Comparison of ENCODE assay signal across 17 mouse cellular contexts in the genomic region with DNA sequence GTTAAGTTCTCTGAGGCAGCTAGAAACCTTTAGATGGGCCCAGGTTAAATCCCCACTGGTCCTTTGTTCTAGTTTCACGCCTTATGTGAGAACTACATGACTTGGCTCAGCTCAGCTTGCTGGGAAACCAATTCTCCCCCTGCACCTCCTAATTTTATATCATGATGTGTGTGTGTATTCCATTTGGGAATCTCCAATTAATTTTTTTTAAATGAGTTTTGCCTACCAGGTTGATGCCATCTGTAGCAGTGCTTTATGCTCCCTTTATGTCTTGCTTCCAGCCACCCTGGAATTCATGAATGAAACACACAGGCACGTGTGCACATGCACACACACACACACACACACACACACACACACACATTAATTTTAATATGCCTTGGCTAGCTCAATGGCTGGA.
DNase-seq lines count a peak whose midpoint lies in the region; ATAC-seq lines count a peak whose summit lies in the region.
"Had no signal": no experiment of that assay in that cellular context is flagged by ENCODE, and none has a peak within 500 bp of the region (broad histone marks: within the 10 kb centered on the region; RNA-seq: fewer than 3 reads in every experiment).

No protein-coding gene starts in this region.

- DNase-seq in midbrain, embryonic 14.5 days, result peak; percentile 18
- DNase-seq in midbrain, embryonic 10.5 days (ENCODE audit: low spot score), result no peak
- DNase-seq in cerebellum, adult 11 months, result no peak
- DNase-seq: adrenal gland, postnatal 36 days; cerebellum, adult 8-10 months; heart, postnatal 10 days; kidney, adult 18-20 months; kidney, postnatal 10 days; layer of hippocampus, postnatal 36 days; liver, postnatal 0 days; thymus, postnatal 36 days had no signal

- peak; percentile 42; the same call in 1 of the 2 replicates for ATAC-seq in midbrain, embryonic 14.5 days (ENCODE audit: low FRiP score, low TSS enrichment)
- peak; percentile 58; the same call in 1 of the 2 replicates for ATAC-seq in forebrain, embryonic 15.5 days (replicated peaks)
- ATAC-seq in hindbrain, embryonic 15.5 days (ENCODE audit: low FRiP score, low read depth), result peak; percentile 71
- ATAC-seq in neural tube, embryonic 14.5 days (ENCODE audit: low read depth), result peak; percentile 88
- ATAC-seq in kidney, embryonic 14.5 days (ENCODE audit: low FRiP score, low TSS enrichment), result no peak
- ATAC-seq: activated CD4-positive, CD25-positive, alpha-beta regulatory T cell, adult 4 months; liver, postnatal 0 days had no signal

- 17% methylated on average over 2 of the region's 2 CpGs for WGBS in midbrain, embryonic 14.5 days
- WGBS in midbrain, embryonic 10.5 days, result 36% methylated on average over 2 of the region's 2 CpGs
- 27% methylated on average over 2 of the region's 2 CpGs for WGBS in forebrain, embryonic 15.5 days
- 35% methylated on average over 2 of the region's 2 CpGs for WGBS in hindbrain, embryonic 15.5 days
- WGBS in neural tube, embryonic 14.5 days, result 38% methylated on average over 2 of the region's 2 CpGs
- 51% methylated on average over 2 of the region's 2 CpGs for WGBS in kidney, embryonic 14.5 days

- H3K4me3 ChIP-seq in midbrain, embryonic 14.5 days (replicated peaks; ENCODE audit: low read depth, low read length), result no peak overlapping the region
- no peak overlapping the region for H3K4me3 ChIP-seq in midbrain, embryonic 10.5 days
- H3K4me3 ChIP-seq in forebrain, embryonic 15.5 days, result no peak overlapping the region
- no peak overlapping the region for H3K4me3 ChIP-seq in hindbrain, embryonic 15.5 days
- H3K4me3 ChIP-seq in neural tube, embryonic 14.5 days (ENCODE audit: low read depth, low read length), result no peak overlapping the region
- H3K4me3 ChIP-seq in kidney, embryonic 14.5 days (ENCODE audit: low read length), result no peak overlapping the region

- H3K9me3 ChIP-seq in midbrain, embryonic 14.5 days (ENCODE audit: control insufficient read depth, low read length), result peaks cover 8% of the 10 kb centered on the region
- H3K9me3 ChIP-seq in midbrain, embryonic 10.5 days (replicated peaks), result peaks cover 12% of the 10 kb centered on the region; the same call in 1 of the 2 replicates
- no peaks in the 10 kb centered on the region for H3K9me3 ChIP-seq in forebrain, embryonic 15.5 days
- H3K9me3 ChIP-seq in hindbrain, embryonic 15.5 days, result peaks cover 4% of the 10 kb centered on the region; the same call in 1 of the 2 replicates
- H3K9me3 ChIP-seq in neural tube, embryonic 14.5 days (ENCODE audit: control insufficient read depth, low read length), result no peaks in the 10 kb centered on the region
- H3K9me3 ChIP-seq in kidney, embryonic 14.5 days (ENCODE audit: control insufficient read depth, low read length), result peaks cover 3% of the 10 kb centered on the region; the same call in 1 of the 2 replicates

- no peak overlapping the region for H3K4me2 ChIP-seq in midbrain, embryonic 14.5 days (ENCODE audit: low read length)
- H3K4me2 ChIP-seq in forebrain, embryonic 15.5 days (replicated peaks), result no peak overlapping the region
- H3K4me2 ChIP-seq in hindbrain, embryonic 15.5 days, result no peak overlapping the region
- H3K4me2 ChIP-seq in neural tube, embryonic 14.5 days (ENCODE audit: low read depth, low read length), result no peak overlapping the region
- no peak overlapping the region for H3K4me2 ChIP-seq in kidney, embryonic 14.5 days (replicated peaks; ENCODE audit: low read depth, low read length)
- H3K4me2 ChIP-seq: heart, embryonic 11.5 days had no signal

- no peak overlapping the region for H3K27ac ChIP-seq in midbrain, embryonic 14.5 days (replicated peaks; ENCODE audit: low read depth, low read length)
- no peak overlapping the region for H3K27ac ChIP-seq in midbrain, embryonic 10.5 days (replicated peaks)
- no peak overlapping the region for H3K27ac ChIP-seq in forebrain, embryonic 15.5 days (replicated peaks)
- H3K27ac ChIP-seq in hindbrain, embryonic 15.5 days (replicated peaks), result no peak overlapping the region
- H3K27ac ChIP-seq in neural tube, embryonic 14.5 days (ENCODE audit: low read depth, low read length), result no peak overlapping the region
- H3K27ac ChIP-seq in kidney, embryonic 14.5 days (ENCODE audit: low read depth, low read length), result no peak overlapping the region

- no peaks in the 10 kb centered on the region for H3K27me3 ChIP-seq in midbrain, embryonic 14.5 days (ENCODE audit: control insufficient read depth, insufficient read depth, low read length)
- H3K27me3 ChIP-seq in midbrain, embryonic 10.5 days (ENCODE audit: low read depth, poor library complexity, severe bottlenecking), result no peaks in the 10 kb centered on the region
- no peaks in the 10 kb centered on the region for H3K27me3 ChIP-seq in forebrain, embryonic 15.5 days
- H3K27me3 ChIP-seq in hindbrain, embryonic 15.5 days, result no peaks in the 10 kb centered on the region
- H3K27me3 ChIP-seq in neural tube, embryonic 14.5 days (ENCODE audit: control insufficient read depth, insufficient read depth, low read length), result no peaks in the 10 kb centered on the region
- H3K27me3 ChIP-seq in kidney, embryonic 14.5 days (ENCODE audit: control insufficient read depth, insufficient read depth, low read length), result no peaks in the 10 kb centered on the region

- H3K4me1 ChIP-seq in midbrain, embryonic 14.5 days (ENCODE audit: control insufficient read depth, insufficient read depth, low read length), result no peaks in the 10 kb centered on the region
- peaks cover 7% of the 10 kb centered on the region; the same call in 1 of the 2 replicates for H3K4me1 ChIP-seq in midbrain, embryonic 10.5 days
- no peaks in the 10 kb centered on the region for H3K4me1 ChIP-seq in forebrain, embryonic 15.5 days
- H3K4me1 ChIP-seq in hindbrain, embryonic 15.5 days (replicated peaks), result no peaks in the 10 kb centered on the region
- no peaks in the 10 kb centered on the region for H3K4me1 ChIP-seq in neural tube, embryonic 14.5 days (ENCODE audit: control insufficient read depth, insufficient read depth, low read length)
- no peaks in the 10 kb centered on the region for H3K4me1 ChIP-seq in kidney, embryonic 14.5 days (ENCODE audit: control insufficient read depth, insufficient read depth, low read length)

- H3K9ac ChIP-seq in midbrain, embryonic 14.5 days (replicated peaks; ENCODE audit: low read length), result no peak overlapping the region
- no peak overlapping the region for H3K9ac ChIP-seq in forebrain, embryonic 15.5 days (replicated peaks)
- H3K9ac ChIP-seq in hindbrain, embryonic 15.5 days, result no peak overlapping the region
- no peak overlapping the region for H3K9ac ChIP-seq in neural tube, embryonic 14.5 days (replicated peaks; ENCODE audit: low read depth, low read length)
- H3K9ac ChIP-seq in kidney, embryonic 14.5 days (ENCODE audit: low read depth, low read length), result no peak overlapping the region
- H3K9ac ChIP-seq: liver, postnatal 0 days had no signal

- no peaks in the 10 kb centered on the region for H3K36me3 ChIP-seq in midbrain, embryonic 14.5 days (ENCODE audit: control insufficient read depth, insufficient read depth, low read length)
- H3K36me3 ChIP-seq in midbrain, embryonic 10.5 days, result no peaks in the 10 kb centered on the region
- no peaks in the 10 kb centered on the region for H3K36me3 ChIP-seq in forebrain, embryonic 15.5 days
- no peaks in the 10 kb centered on the region for H3K36me3 ChIP-seq in hindbrain, embryonic 15.5 days
- no peaks in the 10 kb centered on the region for H3K36me3 ChIP-seq in neural tube, embryonic 14.5 days (ENCODE audit: control insufficient read depth, insufficient read depth, low read length)
- no peaks in the 10 kb centered on the region for H3K36me3 ChIP-seq in kidney, embryonic 14.5 days (ENCODE audit: control insufficient read depth, insufficient read depth, low read length)
